ENCODE assay signal across 3 mouse cellular contexts in the genomic region with DNA sequence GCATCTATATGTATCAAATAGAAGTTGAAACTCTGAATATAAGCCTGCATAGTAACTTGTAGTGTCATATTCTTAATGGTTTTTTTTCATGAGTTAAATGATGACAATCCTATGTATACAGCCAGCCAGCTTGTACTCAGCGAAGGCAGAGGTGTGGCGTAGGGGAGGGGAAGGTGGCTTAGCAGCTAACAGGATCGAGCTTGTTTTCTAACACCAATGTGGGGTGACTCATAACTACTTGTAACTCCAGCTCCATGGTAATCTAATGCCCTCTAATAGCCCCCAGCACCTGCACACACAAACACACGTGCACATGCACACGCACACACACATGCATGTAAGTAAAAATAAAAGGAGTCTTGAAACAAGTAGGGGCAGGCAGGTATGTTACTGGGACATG. TPM values are rescaled to one million over a fixed set of nuclear protein-coding genes. Genes with fewer than 3 reads are reported as not detected.
A peak's percentile ranks its signal among the peaks of the same experiment; 100 is the strongest.
DNase-seq lines count a peak whose midpoint lies in the region; ATAC-seq and TF ChIP-seq lines count a peak whose summit lies in the region.
"Not testable (repeated sequence)": the region's sequence is repeated elsewhere in the genome, so short reads cannot be mapped to it uniquely, and the experiment has no call there.

No protein-coding gene starts in this region.

- not testable (repeated sequence) for H3K27ac ChIP-seq in stomach, embryonic 16.5 days (ENCODE audit: low read length); stomach, postnatal 0 days (replicated peaks)

- peak; percentile 68; the same call in 1 of the 2 replicates for ATAC-seq in stomach, embryonic 16.5 days (ENCODE audit: insufficient read depth, low FRiP score)
- ATAC-seq in stomach, postnatal 0 days (ENCODE audit: low FRiP score, low TSS enrichment), result peak; percentile 96

- H3K27me3 ChIP-seq in stomach, embryonic 16.5 days (ENCODE audit: control insufficient read depth, insufficient read depth, low read length); stomach, postnatal 0 days (ENCODE audit: control insufficient read depth, insufficient read depth, low read length): not testable (repeated sequence)

- DNase-seq in heart, adult 11 months, result peak; percentile 53
- DNase-seq in stomach, postnatal 0 days (ENCODE audit: low spot score), result not testable (repeated sequence)

- not testable (repeated sequence) for TF ChIP-seq CTCF in stomach, postnatal 0 days (IDR thresholded peaks at IDR 0.05; ENCODE audit: low read depth)

- not testable (repeated sequence) for H3K4me3 ChIP-seq in stomach, embryonic 16.5 days (replicated peaks; ENCODE audit: low read length); stomach, postnatal 0 days (ENCODE audit: low read depth, low read length)

- not testable (repeated sequence) for TF ChIP-seq EP300 in stomach, postnatal 0 days (optimal IDR thresholded peaks at IDR 0.05)

- not testable (repeated sequence) for H3K9ac ChIP-seq in stomach, embryonic 16.5 days (ENCODE audit: low read length); stomach, postnatal 0 days (ENCODE audit: low read length)

- H3K36me3 ChIP-seq in stomach, embryonic 16.5 days (ENCODE audit: control insufficient read depth, insufficient read depth, low read length); stomach, postnatal 0 days (ENCODE audit: control insufficient read depth, insufficient read depth, low read length): not testable (repeated sequence)

- H3K4me2 ChIP-seq in stomach, embryonic 16.5 days (ENCODE audit: low read depth, low read length); stomach, postnatal 0 days (replicated peaks; ENCODE audit: low read depth): not testable (repeated sequence)

- H3K9me3 ChIP-seq in stomach, embryonic 16.5 days (replicated peaks; ENCODE audit: control insufficient read depth, low read length); stomach, postnatal 0 days (ENCODE audit: control insufficient read depth, low read length): not testable (repeated sequence)

- H3K4me1 ChIP-seq in stomach, embryonic 16.5 days (ENCODE audit: control insufficient read depth, insufficient read depth, low read length); stomach, postnatal 0 days (replicated peaks; ENCODE audit: control insufficient read depth, insufficient read depth): not testable (repeated sequence)

- 67% methylated on average over 3 of the region's 5 CpGs for WGBS in stomach, embryonic 16.5 days
- 88% methylated on average over 3 of the region's 5 CpGs for WGBS in stomach, postnatal 0 days

RNA-seq across cellular contexts. Expression of gene Rsph3a, which starts 23.1 kb away (rescaled TPM):
- polyA plus RNA-seq in stomach, embryonic 16.5 days (2015; fragmentation: Nextera tagmentation; extraction: Ambion mirVana), result 57.8 and 59.4 TPM in 2 replicates
- 32.6 and 38.5 TPM in 2 replicates for polyA plus RNA-seq in stomach, postnatal 0 days (2015; fragmentation: Nextera tagmentation; extraction: Ambion mirVana)

RNA-seq across cellular contexts. Expression of gene Tagap, which starts 42.7 kb away (rescaled TPM):
- 1.00 and 1.6 TPM in 2 replicates for polyA plus RNA-seq in stomach, embryonic 16.5 days (2015; fragmentation: Nextera tagmentation; extraction: Ambion mirVana)
- polyA plus RNA-seq in stomach, postnatal 0 days (2015; fragmentation: Nextera tagmentation; extraction: Ambion mirVana), result 0.51 and 0.61 TPM in 2 replicates
